Mouse (Mus musculus): ENCODE measurements at regions not wholly inside any gene's neighbourhood (a gene's known extent, or its start where the extent isn't known, plus 50 kb on each side); places are given as distances from the start of the nearest gene placed in this dataset.

- Histone ChIP-seq H3K4me3 (no peak overlapping the region), H3K27ac (no peak overlapping the region)
- no peak for TF ChIP-seq CTCF (conservative IDR thresholded peaks at IDR 0.05)
- DNase-seq (ENCODE audit: low spot score in 2 of 2) = no peak
These were observed 263.2 kb upstream of the Meox2 start for GRCm38 (mm10) chr12:36845130-36845529.

GRCm38 (mm10) chr12:36849086-36849485 is 259.3 kb upstream of the Meox2 start:
- H3K4me3 ChIP-seq = no peak overlapping the region
- no peak overlapping the region for H3K27ac ChIP-seq
- DNase-seq (ENCODE audit: low spot score in 2 of 2) = no peak
- no peak for TF ChIP-seq CTCF (conservative IDR thresholded peaks at IDR 0.05)

GRCm38 (mm10) chr12:36863113-36863512 is 245.2 kb upstream of the Meox2 start:
- Histone ChIP-seq H3K27ac (no peak overlapping the region), H3K4me3 (no peak overlapping the region)
- no peak for DNase-seq (ENCODE audit: low spot score in 2 of 2)
- TF ChIP-seq CTCF (conservative IDR thresholded peaks at IDR 0.05) = no peak

- DNase-seq (ENCODE audit: low spot score in 2 of 2) = no peak
- H3K27ac ChIP-seq = no peak overlapping the region
- no peak for TF ChIP-seq CTCF (conservative IDR thresholded peaks at IDR 0.05)
- no peak overlapping the region for H3K4me3 ChIP-seq
These were observed 227.6 kb upstream of the Meox2 start for GRCm38 (mm10) chr12:36880724-36881123.

- DNase-seq (ENCODE audit: low spot score in 2 of 2) = peak in 1 of 2 experiments; percentile 1
- Histone ChIP-seq H3K27ac (no peak overlapping the region), H3K4me3 (no peak overlapping the region)
- no peak for TF ChIP-seq CTCF (conservative IDR thresholded peaks at IDR 0.05)
These were observed 195.0 kb upstream of the Meox2 start for GRCm38 (mm10) chr12:36913364-36913763.

GRCm38 (mm10) chr12:36917576-36918106 is 190.7 kb upstream of the Meox2 start:
- Histone ChIP-seq H3K4me3 (no peak overlapping the region), H3K27ac (no peak overlapping the region)
- no peak for TF ChIP-seq CTCF (conservative IDR thresholded peaks at IDR 0.05)
- DNase-seq (ENCODE audit: low spot score in 2 of 2) = no peak

GRCm38 (mm10) chr12:36918294-36918876 is 190.0 kb upstream of the Meox2 start:
- TF ChIP-seq CTCF (conservative IDR thresholded peaks at IDR 0.05) = no peak
- H3K27ac ChIP-seq = no peak overlapping the region
- DNase-seq (ENCODE audit: low spot score in 2 of 2) = no peak

GRCm38 (mm10) chr12:36923558-36923957 is 184.8 kb upstream of the Meox2 start:
- Histone ChIP-seq H3K27ac (no peak overlapping the region), H3K4me3 (no peak overlapping the region)
- no peak for DNase-seq (ENCODE audit: low spot score in 2 of 2)
- TF ChIP-seq CTCF (conservative IDR thresholded peaks at IDR 0.05) = no peak

More at GRCm38 (mm10) chr12:36918294-36918876, 190.0 kb upstream of the Meox2 start:
- no peak overlapping the region for H3K4me3 ChIP-seq

- no peak for DNase-seq (ENCODE audit: low spot score in 2 of 2)
- no peak overlapping the region for H3K4me3 ChIP-seq
- H3K27ac ChIP-seq = no peak overlapping the region
- no peak for TF ChIP-seq CTCF (conservative IDR thresholded peaks at IDR 0.05)
These were observed 182.1 kb upstream of the Meox2 start for GRCm38 (mm10) chr12:36926225-36926624.

GRCm38 (mm10) chr12:36933118-36933610 is 175.2 kb upstream of the Meox2 start:
- TF ChIP-seq CTCF (conservative IDR thresholded peaks at IDR 0.05) = no peak
- H3K27ac ChIP-seq = no peak overlapping the region
- no peak overlapping the region for H3K4me3 ChIP-seq
- no peak for DNase-seq (ENCODE audit: low spot score in 2 of 2)

GRCm38 (mm10) chr12:36943903-36944302 is 164.4 kb upstream of the Meox2 start:
- no peak overlapping the region for H3K4me3 ChIP-seq
- no peak for DNase-seq (ENCODE audit: low spot score in 2 of 2)
- no peak overlapping the region for H3K27ac ChIP-seq
- TF ChIP-seq CTCF (conservative IDR thresholded peaks at IDR 0.05) = no peak

- no peak for DNase-seq (ENCODE audit: low spot score in 2 of 2)
- H3K4me3 ChIP-seq = no peak overlapping the region
- no peak overlapping the region for H3K27ac ChIP-seq
- TF ChIP-seq CTCF (conservative IDR thresholded peaks at IDR 0.05) = no peak
These were observed 162.4 kb upstream of the Meox2 start for GRCm38 (mm10) chr12:36945964-36946363.

- DNase-seq (ENCODE audit: low spot score in 2 of 2) = no peak
- H3K4me3 ChIP-seq = no peak overlapping the region
- TF ChIP-seq CTCF (conservative IDR thresholded peaks at IDR 0.05) = no peak
- H3K27ac ChIP-seq = no peak overlapping the region
These were observed 160.4 kb upstream of the Meox2 start for GRCm38 (mm10) chr12:36947902-36948301.

- TF ChIP-seq CTCF (conservative IDR thresholded peaks at IDR 0.05) = no peak
- no peak overlapping the region for H3K4me3 ChIP-seq
- DNase-seq (ENCODE audit: low spot score in 2 of 2) = no peak
- no peak overlapping the region for H3K27ac ChIP-seq
These were observed 159.1 kb upstream of the Meox2 start for GRCm38 (mm10) chr12:36949096-36949738.
